Mouse (Mus musculus): ENCODE results near the gene Greb1. TPM values are rescaled to one million over a fixed set of nuclear protein-coding genes. Genes with fewer than 3 reads are reported as not detected.
A peak's percentile ranks its signal among the peaks of the same experiment; 100 is the strongest.

The Greb1 gene
- total and polyA plus RNA-seq, 3 experiments: 0.25 to 0.51 (median 0.39) TPM

DNA sequence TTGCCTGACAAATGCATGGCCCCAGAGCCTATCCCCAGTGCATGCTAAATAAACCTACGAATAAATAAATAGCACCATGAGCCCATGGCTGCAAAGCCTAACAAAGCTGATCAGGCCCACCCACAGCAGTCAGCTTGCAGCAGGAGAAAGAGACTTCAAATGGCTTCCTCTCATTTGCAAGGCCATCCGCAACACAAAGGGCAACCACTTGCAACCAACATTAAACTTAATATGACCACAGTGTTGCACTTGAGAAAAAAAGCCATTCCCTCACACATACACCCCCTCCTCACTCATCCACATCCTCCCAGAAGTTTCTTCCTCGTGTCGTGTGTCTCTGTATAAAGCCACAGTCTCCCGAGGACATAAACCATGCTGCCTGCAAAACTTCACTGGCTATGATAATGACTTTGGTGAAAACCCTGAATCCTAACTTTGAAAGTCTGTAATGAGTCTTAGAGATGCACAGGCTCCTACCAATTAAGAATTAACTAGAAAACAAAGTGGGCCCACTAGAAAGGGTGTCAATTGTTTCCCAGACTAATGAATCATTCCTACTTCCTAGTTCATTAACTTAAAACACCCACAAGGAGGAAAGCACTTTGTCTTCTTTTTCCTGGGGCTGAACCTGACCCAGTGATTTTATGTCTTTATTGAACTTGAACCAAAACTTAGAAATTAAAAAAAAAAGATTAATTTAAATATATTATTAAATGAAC lies 2.7 kb upstream of the Greb1 start:
- Histone ChIP-seq H3K36me3 (ENCODE audit: control insufficient read depth, insufficient read depth, low read length) (no peaks in the 10 kb centered on the region), H3K27ac (no peak overlapping the region), H3K27me3 (ENCODE audit: control insufficient read depth, insufficient read depth, low read length) (peaks cover 2% of the 10 kb centered on the region; the same call in 1 of the 2 replicates), H3K79me2 (replicated peaks; ENCODE audit: control insufficient read depth, insufficient read depth, low read length) (no peaks in the 10 kb centered on the region), H3K4me1 (ENCODE audit: control insufficient read depth, insufficient read depth, low read length) (peaks cover 3% of the 10 kb centered on the region; the same call in 1 of the 2 replicates), H3K9ac (ENCODE audit: low read depth, low read length) (no peak overlapping the region), H3K4me3 (no peak overlapping the region)
- intact Hi-C loops (cut with DNase I): loop anchor here (1.0 kb wide), 1 partner anchor 87 kb away; no protein-coding TSS in a partner anchor
- 63% methylated on average over 5 of the region's 5 CpGs for WGBS
- no peak for DNase-seq
- no peak for TF ChIP-seq EP300 (IDR thresholded peaks at IDR 0.05; ENCODE audit: insufficient read depth, low read depth, low read length)
- TF ChIP-seq CTCF (IDR thresholded peaks at IDR 0.05): no peak
- TF ChIP-seq POLR2A (IDR thresholded peaks at IDR 0.05; ENCODE audit: insufficient read depth, low read depth, low read length): no peak

DNA sequence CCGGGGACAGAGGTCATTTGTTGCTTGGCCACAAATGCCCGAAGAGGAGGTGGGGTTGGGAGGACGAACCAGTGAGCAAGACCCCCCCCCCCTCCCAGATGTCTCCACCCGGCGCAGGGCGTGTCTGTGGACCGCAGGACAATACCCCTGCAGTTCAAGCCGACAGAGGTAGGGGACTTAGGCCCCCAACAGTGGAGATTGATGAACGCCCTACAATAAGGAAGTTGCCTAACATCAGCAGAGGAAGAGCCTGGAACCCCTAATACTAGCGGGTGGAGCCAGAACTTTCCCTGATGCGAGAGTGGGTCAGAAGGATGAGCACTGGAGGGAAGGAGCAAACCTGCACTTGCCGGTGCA lies 251 bp upstream of the Greb1 start:
- TF ChIP-seq EP300 (IDR thresholded peaks at IDR 0.05; ENCODE audit: insufficient read depth, low read depth, low read length): no peak
- TF ChIP-seq POLR2A (IDR thresholded peaks at IDR 0.05; ENCODE audit: insufficient read depth, low read depth, low read length): no peak
- TF ChIP-seq CTCF (IDR thresholded peaks at IDR 0.05): no peak
- Histone ChIP-seq H3K79me2 (replicated peaks; ENCODE audit: control insufficient read depth, insufficient read depth, low read length) (no peaks in the 10 kb centered on the region), H3K4me1 (ENCODE audit: control insufficient read depth, insufficient read depth, low read length) (peaks cover 3% of the 10 kb centered on the region; the same call in 1 of the 2 replicates), H3K27me3 (ENCODE audit: control insufficient read depth, insufficient read depth, low read length) (peaks cover 2% of the 10 kb centered on the region; the same call in 1 of the 2 replicates), H3K9ac (ENCODE audit: low read depth, low read length) (no peak overlapping the region), H3K4me3 (peak overlapping the region; percentile 39), H3K36me3 (ENCODE audit: control insufficient read depth, insufficient read depth, low read length) (no peaks in the 10 kb centered on the region), H3K27ac (no peak overlapping the region)
- DNase-seq: no peak
- intact Hi-C loops (cut with DNase I): no loop called here
- WGBS: 4% methylated on average over 12 of the region's 12 CpGs

DNA sequence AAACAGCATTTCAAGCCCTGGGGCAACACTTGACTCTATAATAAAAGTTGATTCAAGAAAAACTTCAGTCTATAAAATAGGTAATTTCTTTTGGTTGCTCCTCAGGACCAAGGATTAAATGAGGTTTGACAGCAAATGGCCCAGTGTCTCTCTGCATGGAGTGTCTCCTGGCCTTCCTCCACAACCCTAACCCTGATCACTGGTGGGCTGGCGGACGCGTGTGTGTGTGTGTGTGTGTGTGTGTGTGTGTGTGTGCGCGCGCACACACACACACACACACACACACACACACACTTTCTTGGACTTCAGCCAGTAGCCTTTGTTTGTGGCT lies 793 bp downstream of the Greb1 start:
- Histone ChIP-seq H3K4me1 (ENCODE audit: control insufficient read depth, insufficient read depth, low read length) (peaks cover 3% of the 10 kb centered on the region; the same call in 1 of the 2 replicates), H3K79me2 (replicated peaks; ENCODE audit: control insufficient read depth, insufficient read depth, low read length) (no peaks in the 10 kb centered on the region), H3K36me3 (ENCODE audit: control insufficient read depth, insufficient read depth, low read length) (no peaks in the 10 kb centered on the region), H3K9ac (ENCODE audit: low read depth, low read length) (no peak overlapping the region), H3K27ac (no peak overlapping the region), H3K4me3 (no peak overlapping the region), H3K27me3 (ENCODE audit: control insufficient read depth, insufficient read depth, low read length) (peaks cover 2% of the 10 kb centered on the region; the same call in 1 of the 2 replicates)
- 45% methylated on average over 3 of the region's 6 CpGs for WGBS
- intact Hi-C loops (cut with DNase I): no loop called here
- no peak for TF ChIP-seq EP300 (IDR thresholded peaks at IDR 0.05; ENCODE audit: insufficient read depth, low read depth, low read length)
- TF ChIP-seq POLR2A (IDR thresholded peaks at IDR 0.05; ENCODE audit: insufficient read depth, low read depth, low read length): no peak
- no peak for TF ChIP-seq CTCF (IDR thresholded peaks at IDR 0.05)
- DNase-seq: no peak

DNA sequence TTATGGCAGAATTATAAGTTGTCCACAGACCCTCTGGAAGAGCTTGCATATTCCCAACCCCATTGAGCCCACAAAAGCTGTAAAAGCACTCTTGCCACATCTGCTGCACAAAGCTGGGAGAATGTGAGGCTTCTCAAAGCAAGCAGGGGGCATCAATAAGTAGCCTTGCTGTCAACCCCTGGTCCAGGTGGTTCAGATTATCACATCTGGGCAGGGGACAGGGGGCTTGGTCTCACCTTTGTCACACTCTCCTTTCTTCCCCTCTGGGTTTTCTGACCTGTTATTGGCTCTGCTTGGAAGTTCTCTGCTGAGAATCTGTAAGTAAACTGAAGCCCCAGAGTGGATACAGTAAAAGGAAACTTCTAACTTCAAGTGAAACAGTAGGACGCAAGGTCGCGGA lies 1.8 kb downstream of the Greb1 start:
- Histone ChIP-seq H3K9ac (ENCODE audit: low read depth, low read length) (no peak overlapping the region), H3K79me2 (replicated peaks; ENCODE audit: control insufficient read depth, insufficient read depth, low read length) (no peaks in the 10 kb centered on the region), H3K4me3 (no peak overlapping the region), H3K27me3 (ENCODE audit: control insufficient read depth, insufficient read depth, low read length) (peaks cover 2% of the 10 kb centered on the region; the same call in 1 of the 2 replicates), H3K27ac (no peak overlapping the region), H3K36me3 (ENCODE audit: control insufficient read depth, insufficient read depth, low read length) (no peaks in the 10 kb centered on the region), H3K4me1 (ENCODE audit: control insufficient read depth, insufficient read depth, low read length) (peaks cover 3% of the 10 kb centered on the region; the same call in 1 of the 2 replicates)
- TF ChIP-seq EP300 (IDR thresholded peaks at IDR 0.05; ENCODE audit: insufficient read depth, low read depth, low read length) (no peak), POLR2A (IDR thresholded peaks at IDR 0.05; ENCODE audit: insufficient read depth, low read depth, low read length) (no peak), CTCF (IDR thresholded peaks at IDR 0.05) (no peak)
- intact Hi-C loops (cut with DNase I): no loop called here
- WGBS: 60% methylated on average over 3 of the region's 3 CpGs
- DNase-seq: no peak

DNA sequence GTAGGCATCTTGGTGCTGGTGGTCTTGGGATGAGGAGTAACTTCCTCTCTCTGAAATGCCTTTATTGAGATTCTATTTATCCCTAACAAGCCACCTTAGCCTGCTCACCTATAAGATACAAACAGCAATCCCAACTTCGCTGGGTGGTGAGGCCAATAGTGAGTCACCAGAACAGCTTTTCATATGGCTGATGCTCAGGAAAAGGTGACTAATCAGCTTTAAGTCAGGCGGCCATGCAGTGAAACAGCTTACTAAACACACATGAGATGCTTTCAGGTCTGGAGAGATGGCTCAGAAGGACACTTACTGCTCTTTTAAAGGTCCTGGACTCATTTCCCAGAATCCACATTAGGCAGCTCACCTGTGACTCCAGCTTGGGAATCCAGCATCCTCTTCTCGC lies 4.9 kb downstream of the Greb1 start:
- H3K27ac ChIP-seq: no peak overlapping the region
- TF ChIP-seq EP300 (IDR thresholded peaks at IDR 0.05; ENCODE audit: insufficient read depth, low read depth, low read length): no peak
- TF ChIP-seq POLR2A (IDR thresholded peaks at IDR 0.05; ENCODE audit: insufficient read depth, low read depth, low read length): no peak
- TF ChIP-seq CTCF (IDR thresholded peaks at IDR 0.05): no peak
- no peaks in the 10 kb centered on the region for H3K4me1 ChIP-seq (ENCODE audit: control insufficient read depth, insufficient read depth, low read length)
- H3K36me3 ChIP-seq (ENCODE audit: control insufficient read depth, insufficient read depth, low read length): no peaks in the 10 kb centered on the region
- H3K27me3 ChIP-seq (ENCODE audit: control insufficient read depth, insufficient read depth, low read length): peaks cover 2% of the 10 kb centered on the region; the same call in 1 of the 2 replicates
- H3K4me3 ChIP-seq: no peak overlapping the region
- intact Hi-C loops (cut with DNase I): no loop called here
- H3K9ac ChIP-seq (ENCODE audit: low read depth, low read length): no peak overlapping the region
- 72% methylated on average over 3 of the region's 3 CpGs for WGBS
- no peaks in the 10 kb centered on the region for H3K79me2 ChIP-seq (replicated peaks; ENCODE audit: control insufficient read depth, insufficient read depth, low read length)
- no peak for DNase-seq

DNA sequence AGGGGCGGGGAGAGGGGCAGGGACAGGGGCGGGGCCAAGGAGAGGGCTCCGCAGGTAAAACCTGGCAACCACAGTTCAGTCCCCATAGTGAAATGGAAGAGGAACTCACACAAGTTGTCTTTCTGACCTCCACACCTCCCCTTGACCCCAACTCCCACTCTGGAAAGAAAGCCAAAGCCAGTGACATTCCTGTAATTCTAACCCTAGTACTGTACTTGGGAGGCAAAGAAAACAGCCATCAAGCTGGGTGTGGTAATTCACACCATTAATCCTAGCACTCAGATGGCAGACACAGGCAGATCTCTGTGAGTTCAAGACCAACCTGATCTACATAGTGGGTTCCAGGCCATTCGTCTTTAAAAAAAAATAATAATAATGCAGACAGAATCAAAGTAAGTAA lies 7.3 kb downstream of the Greb1 start:
- TF ChIP-seq CTCF (IDR thresholded peaks at IDR 0.05): no peak
- Histone ChIP-seq H3K9ac (ENCODE audit: low read depth, low read length) (no peak overlapping the region), H3K4me1 (ENCODE audit: control insufficient read depth, insufficient read depth, low read length) (no peaks in the 10 kb centered on the region), H3K36me3 (ENCODE audit: control insufficient read depth, insufficient read depth, low read length) (no peaks in the 10 kb centered on the region), H3K27ac (no peak overlapping the region), H3K79me2 (replicated peaks; ENCODE audit: control insufficient read depth, insufficient read depth, low read length) (no peaks in the 10 kb centered on the region), H3K4me3 (no peak overlapping the region), H3K27me3 (ENCODE audit: control insufficient read depth, insufficient read depth, low read length) (no peaks in the 10 kb centered on the region)
- intact Hi-C loops (cut with DNase I): no loop called here
- DNase-seq: no peak
- 80% methylated on average over 4 of the region's 4 CpGs for WGBS
